Mouse (Mus musculus): ENCODE data around the gene Ush2a. TPM values are rescaled to one million over a fixed set of nuclear protein-coding genes. Genes with fewer than 3 reads are reported as not detected.

Gene Ush2a
- total and polyA plus RNA-seq, 3 experiments, result 0.09 to 0.13 TPM; not detected in 1

- no peak for TF ChIP-seq EP300 (IDR thresholded peaks at IDR 0.05; ENCODE audit: insufficient read depth, low read depth, low read length)
- TF ChIP-seq POLR2A (IDR thresholded peaks at IDR 0.05; ENCODE audit: insufficient read depth, low read depth, low read length), result no peak
- TF ChIP-seq CTCF (IDR thresholded peaks at IDR 0.05), result no peak
These were observed 206.6 kb downstream of the Ush2a start for GRCm38 (mm10) chr1:188468371-188468783.

GRCm38 (mm10) chr1:188504958-188505357 is 243.1 kb downstream of the Ush2a start:
- intact Hi-C loops (cut with DNase I), result no loop called here

More at GRCm38 (mm10) chr1:188468371-188468783, 206.6 kb downstream of the Ush2a start:
- no peak overlapping the region for H3K9ac ChIP-seq (ENCODE audit: low read depth, low read length)
- H3K27ac ChIP-seq, result no peak overlapping the region
- no peaks in the 10 kb centered on the region for H3K36me3 ChIP-seq (ENCODE audit: control insufficient read depth, insufficient read depth, low read length)
- no peaks in the 10 kb centered on the region for H3K79me2 ChIP-seq (replicated peaks; ENCODE audit: control insufficient read depth, insufficient read depth, low read length)
- intact Hi-C loops (cut with DNase I), result no loop called here
- 53% methylated on average over 10 of the region's 10 CpGs for WGBS
- DNase-seq, result no peak
- H3K4me3 ChIP-seq, result no peak overlapping the region
- no peaks in the 10 kb centered on the region for H3K27me3 ChIP-seq (ENCODE audit: control insufficient read depth, insufficient read depth, low read length)
- H3K4me1 ChIP-seq (ENCODE audit: control insufficient read depth, insufficient read depth, low read length), result no peaks in the 10 kb centered on the region

GRCm38 (mm10) chr1:188518792-188519191 is 257.0 kb downstream of the Ush2a start:
- DNase-seq, result no peak
- intact Hi-C loops (cut with DNase I), result no loop called here
- no peaks in the 10 kb centered on the region for H3K36me3 ChIP-seq (ENCODE audit: control insufficient read depth, insufficient read depth, low read length)
- H3K27me3 ChIP-seq (ENCODE audit: control insufficient read depth, insufficient read depth, low read length), result no peaks in the 10 kb centered on the region
- 80% methylated on average over 8 of the region's 8 CpGs for WGBS
- no peak overlapping the region for H3K9ac ChIP-seq (ENCODE audit: low read depth, low read length)
- H3K27ac ChIP-seq, result no peak overlapping the region
- no peak overlapping the region for H3K4me3 ChIP-seq
- no peaks in the 10 kb centered on the region for H3K79me2 ChIP-seq (replicated peaks; ENCODE audit: control insufficient read depth, insufficient read depth, low read length)
- no peak for TF ChIP-seq POLR2A (IDR thresholded peaks at IDR 0.05; ENCODE audit: insufficient read depth, low read depth, low read length)
- H3K4me1 ChIP-seq (ENCODE audit: control insufficient read depth, insufficient read depth, low read length), result no peaks in the 10 kb centered on the region

More at GRCm38 (mm10) chr1:188504958-188505357, 243.1 kb downstream of the Ush2a start:
- Histone ChIP-seq H3K27me3 (ENCODE audit: control insufficient read depth, insufficient read depth, low read length) (no peaks in the 10 kb centered on the region), H3K36me3 (ENCODE audit: control insufficient read depth, insufficient read depth, low read length) (no peaks in the 10 kb centered on the region), H3K4me3 (no peak overlapping the region), H3K9ac (ENCODE audit: low read depth, low read length) (no peak overlapping the region), H3K4me1 (ENCODE audit: control insufficient read depth, insufficient read depth, low read length) (no peaks in the 10 kb centered on the region), H3K79me2 (replicated peaks; ENCODE audit: control insufficient read depth, insufficient read depth, low read length) (no peaks in the 10 kb centered on the region), H3K27ac (no peak overlapping the region)
- no peak for DNase-seq
- TF ChIP-seq EP300 (IDR thresholded peaks at IDR 0.05; ENCODE audit: insufficient read depth, low read depth, low read length), result no peak
- TF ChIP-seq POLR2A (IDR thresholded peaks at IDR 0.05; ENCODE audit: insufficient read depth, low read depth, low read length), result no peak
- TF ChIP-seq CTCF (IDR thresholded peaks at IDR 0.05), result no peak
- 88% methylated on average over 5 of the region's 5 CpGs for WGBS

DNA sequence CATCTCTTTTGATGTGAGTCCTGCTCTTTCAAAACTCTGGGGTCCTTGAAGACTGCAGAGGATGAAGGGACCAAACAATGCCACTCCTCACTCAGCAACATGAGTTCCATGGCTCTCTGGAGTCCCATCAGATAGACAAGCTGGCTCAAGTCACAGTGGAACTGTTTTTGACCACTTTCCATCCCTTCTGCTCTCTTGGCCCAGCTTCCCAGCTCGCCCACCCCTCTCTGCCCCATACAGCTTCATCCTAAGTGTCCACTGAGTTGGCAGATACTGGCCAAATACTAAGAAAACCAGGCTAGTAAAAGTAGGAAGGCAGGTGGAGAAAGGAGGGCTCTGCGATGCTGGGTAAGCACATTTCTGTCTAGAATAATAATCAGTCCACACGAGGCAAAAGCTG is 265.6 kb downstream of the Ush2a start:
- no peaks in the 10 kb centered on the region for H3K79me2 ChIP-seq (replicated peaks; ENCODE audit: control insufficient read depth, insufficient read depth, low read length)
- DNase-seq, result no peak
- no peak overlapping the region for H3K4me3 ChIP-seq
- no peaks in the 10 kb centered on the region for H3K36me3 ChIP-seq (ENCODE audit: control insufficient read depth, insufficient read depth, low read length)
- WGBS, result 55% methylated on average over 3 of the region's 3 CpGs
- TF ChIP-seq CTCF (IDR thresholded peaks at IDR 0.05), result no peak
- no peak for TF ChIP-seq EP300 (IDR thresholded peaks at IDR 0.05; ENCODE audit: insufficient read depth, low read depth, low read length)
- no peak for TF ChIP-seq POLR2A (IDR thresholded peaks at IDR 0.05; ENCODE audit: insufficient read depth, low read depth, low read length)
- H3K27ac ChIP-seq, result no peak overlapping the region
- no peaks in the 10 kb centered on the region for H3K4me1 ChIP-seq (ENCODE audit: control insufficient read depth, insufficient read depth, low read length)
- H3K9ac ChIP-seq (ENCODE audit: low read depth, low read length), result no peak overlapping the region
- no peaks in the 10 kb centered on the region for H3K27me3 ChIP-seq (ENCODE audit: control insufficient read depth, insufficient read depth, low read length)
- intact Hi-C loops (cut with DNase I), result no loop called here

DNA sequence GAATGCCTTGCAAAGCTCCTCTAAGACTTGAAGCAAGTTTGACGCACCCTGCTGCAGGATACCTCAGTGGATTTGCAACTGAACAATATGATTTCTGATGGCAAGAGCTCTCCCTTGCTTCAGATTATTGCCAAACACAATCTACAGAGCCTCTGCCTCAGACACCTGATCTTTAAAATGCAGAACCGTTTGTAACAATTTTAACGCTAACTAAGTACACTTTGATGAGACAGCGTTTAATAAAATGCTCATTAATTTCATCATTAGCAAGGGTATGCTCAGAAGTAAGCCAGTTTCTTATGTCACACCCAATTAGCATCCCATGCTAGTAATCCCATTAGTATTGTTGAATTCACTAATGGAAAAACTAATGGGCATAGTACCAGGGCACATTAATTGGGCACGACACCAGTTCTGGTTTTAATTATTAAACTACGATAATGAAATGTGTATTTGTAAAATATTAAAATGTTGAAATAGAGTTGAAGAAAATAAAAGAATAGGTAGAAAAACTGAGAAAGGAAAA is 267.8 kb downstream of the Ush2a start:
- Histone ChIP-seq H3K4me1 (ENCODE audit: control insufficient read depth, insufficient read depth, low read length) (no peaks in the 10 kb centered on the region), H3K27ac (no peak overlapping the region), H3K79me2 (replicated peaks; ENCODE audit: control insufficient read depth, insufficient read depth, low read length) (no peaks in the 10 kb centered on the region), H3K27me3 (ENCODE audit: control insufficient read depth, insufficient read depth, low read length) (no peaks in the 10 kb centered on the region), H3K9ac (ENCODE audit: low read depth, low read length) (no peak overlapping the region), H3K4me3 (no peak overlapping the region), H3K36me3 (ENCODE audit: control insufficient read depth, insufficient read depth, low read length) (no peaks in the 10 kb centered on the region)
- 92% methylated on average over 6 of the region's 6 CpGs for WGBS
- TF ChIP-seq EP300 (IDR thresholded peaks at IDR 0.05; ENCODE audit: insufficient read depth, low read depth, low read length), result no peak
- TF ChIP-seq POLR2A (IDR thresholded peaks at IDR 0.05; ENCODE audit: insufficient read depth, low read depth, low read length), result no peak
- no peak for TF ChIP-seq CTCF (IDR thresholded peaks at IDR 0.05)
- DNase-seq, result no peak
- intact Hi-C loops (cut with DNase I), result no loop called here

GRCm38 (mm10) chr1:188537021-188537420 is 275.2 kb downstream of the Ush2a start:
- Histone ChIP-seq H3K27ac (no peak overlapping the region), H3K27me3 (ENCODE audit: control insufficient read depth, insufficient read depth, low read length) (no peaks in the 10 kb centered on the region), H3K79me2 (replicated peaks; ENCODE audit: control insufficient read depth, insufficient read depth, low read length) (no peaks in the 10 kb centered on the region), H3K4me1 (ENCODE audit: control insufficient read depth, insufficient read depth, low read length) (no peaks in the 10 kb centered on the region), H3K9ac (ENCODE audit: low read depth, low read length) (no peak overlapping the region), H3K36me3 (ENCODE audit: control insufficient read depth, insufficient read depth, low read length) (no peaks in the 10 kb centered on the region), H3K4me3 (no peak overlapping the region)
- intact Hi-C loops (cut with DNase I), result no loop called here
- DNase-seq, result no peak
- TF ChIP-seq CTCF (IDR thresholded peaks at IDR 0.05), result no peak
- TF ChIP-seq EP300 (IDR thresholded peaks at IDR 0.05; ENCODE audit: insufficient read depth, low read depth, low read length), result no peak
- TF ChIP-seq POLR2A (IDR thresholded peaks at IDR 0.05; ENCODE audit: insufficient read depth, low read depth, low read length), result no peak
- 67% methylated on average over 1 of the region's 1 CpGs for WGBS
